In genomic region chr13:46872194-46872593, GRCm38 (mm10) we compare ENCODE assay signal across 9 mouse cellular contexts. TPM values are rescaled to one million over a fixed set of nuclear protein-coding genes. Genes with fewer than 3 reads are reported as not detected.
DNase-seq lines count a peak whose midpoint lies in the region; ATAC-seq and TF ChIP-seq lines count a peak whose summit lies in the region.
"Had no signal": no experiment of that assay in that cellular context is flagged by ENCODE, and none has a peak within 500 bp of the region (broad histone marks: within the 10 kb centered on the region; RNA-seq: fewer than 3 reads in every experiment).

No protein-coding gene starts in this region.

- no peak overlapping the region for H3K9ac ChIP-seq in hindbrain, embryonic 12.5 days
- H3K9ac ChIP-seq: stomach, embryonic 15.5 days had no signal

- 53% methylated on average over 6 of the region's 6 CpGs for WGBS in hindbrain, embryonic 12.5 days

- no peaks in the 10 kb centered on the region for H3K9me3 ChIP-seq in hindbrain, embryonic 12.5 days (replicated peaks)
- H3K9me3 ChIP-seq: stomach, embryonic 15.5 days had no signal

- H3K27me3 ChIP-seq in hindbrain, embryonic 12.5 days, result no peaks in the 10 kb centered on the region
- H3K27me3 ChIP-seq: stomach, embryonic 15.5 days had no signal

- peaks cover 21% of the 10 kb centered on the region for H3K4me1 ChIP-seq in hindbrain, embryonic 12.5 days

- no peak for ATAC-seq in frontal cortex, adult (ENCODE audit: low TSS enrichment)
- ATAC-seq in hindbrain, embryonic 12.5 days (ENCODE audit: low FRiP score), result peak; percentile 29; the same call in 1 of the 2 replicates
- ATAC-seq in inflammation-experienced regulatory T-cells, adult 6 months, result no peak

- TF ChIP-seq POLR2A in brain, embryonic 14.5 days (IDR thresholded peaks at IDR 0.05; ENCODE audit: borderline replicate concordance, extremely low read depth, insufficient read depth, insufficient read length, poor library complexity, severe bottlenecking), result no peak

- H3K27ac ChIP-seq in hindbrain, embryonic 12.5 days, result no peak overlapping the region
- H3K27ac ChIP-seq: stomach, embryonic 15.5 days had no signal

- H3K4me2 ChIP-seq in hindbrain, embryonic 12.5 days (replicated peaks), result no peak overlapping the region
- H3K4me2 ChIP-seq: stomach, embryonic 15.5 days had no signal

- H3K36me3 ChIP-seq in hindbrain, embryonic 12.5 days, result no peaks in the 10 kb centered on the region
- H3K36me3 ChIP-seq: stomach, embryonic 15.5 days had no signal

- DNase-seq in frontal cortex, postnatal 10 days (ENCODE audit: low spot score in 2 of 2), result peak; percentile 30 to 36
- DNase-seq in brain, embryonic 14.5 days (ENCODE audit: low read depth), result peak; percentile 78
- DNase-seq in mesoderm, embryonic 11.5 days (ENCODE audit: low read depth, low spot score), result peak; percentile 31
- DNase-seq in urinary bladder, postnatal 14 days (ENCODE audit: low spot score), result no peak
- no peak for DNase-seq in urinary bladder, postnatal 4 days (ENCODE audit: low spot score in 2 of 2)

- no peak overlapping the region for H3K4me3 ChIP-seq in hindbrain, embryonic 12.5 days
- H3K4me3 ChIP-seq: stomach, embryonic 15.5 days had no signal

- peak; percentile 12; the same call in 1 of the 2 replicates for TF ChIP-seq CTCF in brain, embryonic 14.5 days (IDR thresholded peaks at IDR 0.05; ENCODE audit: borderline replicate concordance, extremely low read depth, insufficient read depth, insufficient read length)

RNA-seq across cellular contexts. Expression of gene Kif13a, which starts 57.5 kb away (rescaled TPM):
- 15.1 and 24.8 TPM in 2 replicates for polyA plus RNA-seq in brain, embryonic 14.5 days (2012; rRNA removed)
- 22.3 and 23.9 TPM in 2 replicates for polyA plus RNA-seq in hindbrain, embryonic 12.5 days (2016; fragmentation: Nextera tagmentation; extraction: Ambion mirVana)
- 1 to 10 TPM; 4.1 to 9.6 (median 6.5) TPM for polyA plus RNA-seq in inflammation-experienced regulatory T-cells, adult 6 months (2017; shearing (Covaris generic))

Comparison
In these comparisons a context has a peak if more than half of its experiments do, and no peak if none do; other contexts are left out.
1. DNase-seq: peak in frontal cortex, postnatal 10 days (2 of 2), brain, embryonic 14.5 days (single experiment) and mesoderm, embryonic 11.5 days (single experiment); none in urinary bladder, postnatal 14 days (single experiment) and urinary bladder, postnatal 4 days (0 of 2).